Mouse (Mus musculus) lung, adult 2 months (tissue): ENCODE results near the gene Lypd3. TPM values are rescaled to one million over a fixed set of nuclear protein-coding genes. Genes with fewer than 3 reads are reported as not detected.
"Not testable (repeated sequence)": the region's sequence is repeated elsewhere in the genome, so short reads cannot be mapped to it uniquely, and the experiment has no call there.

ENCODE experiments used
- DNase-seq: peaks from one replicate; pipeline ENCODE4 v3.0.0; 2022
- H3K4me1 ChIP-seq: fragments of 200-500 bp; 2 replicates; pipeline ENCODE4 v1.6.1; 2011; ENCODE audit warnings: low read length; ENCODE audit not compliant: control insufficient read depth, insufficient read depth
- H3K4me3 ChIP-seq: fragments of 200-500 bp; replicated peaks from 2 replicates; pipeline ENCODE3; 2011; ENCODE audit warnings: low read depth, mild to moderate bottlenecking, control low read depth, low read length; ENCODE audit errors: extremely low read depth
- CTCF ChIP-seq: fragments of 200-500 bp; IDR thresholded peaks from 2 replicates; pipeline ENCODE4 v1.5.1; 2011; ENCODE audit warnings: mild to moderate bottlenecking, low read length, control low read depth; ENCODE audit not compliant: insufficient read depth
- POLR2A ChIP-seq: fragments of 200-500 bp; IDR thresholded peaks from 2 replicates; pipeline ENCODE4 v1.6.1; 2011; ENCODE audit warnings: low read depth, mild to moderate bottlenecking, control low read depth, low read length, borderline replicate concordance; ENCODE audit errors: extremely low read depth
- WGBS: fragments of 180-500 bp; shearing (Covaris S2); methylation state at CpG from one replicate; pipeline ENCODE4 v1.1.7; 2018; 5-methylcytosine and 5-hydroxymethylcytosine counted together
- polyA plus RNA-seq: library from polyadenylated mRNA; depleted of rRNA; stranded (reverse); fragments of >200 nt; gene quantifications from 2 replicates; pipeline ENCODE4 v1.2.3, GENCODE M21; 2012; rRNA removed

Lypd3 gene
- polyA plus RNA-seq, 1 experiment = 63.0 TPM

DNA sequence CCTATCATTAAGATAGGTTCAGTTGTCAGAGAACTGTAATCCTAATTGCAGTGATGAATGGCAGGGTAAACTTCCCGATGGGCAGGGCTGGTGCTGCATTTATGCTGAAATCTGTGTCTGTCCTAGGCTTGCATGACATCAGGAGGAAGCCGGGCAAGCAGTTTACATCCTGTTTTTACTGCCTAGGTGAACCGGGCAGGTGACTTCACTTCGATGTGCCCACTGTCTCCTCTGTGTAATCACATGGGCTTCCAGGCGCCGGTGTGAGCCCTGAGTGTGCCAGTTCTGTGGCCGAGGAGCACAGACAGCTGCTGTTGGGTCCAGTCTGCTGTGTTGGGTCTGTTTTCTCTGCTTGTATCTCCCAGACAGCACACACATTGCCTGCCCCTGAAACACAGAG lies 10.1 kb downstream of the Lypd3 start:
- TF ChIP-seq CTCF = no peak
- TF ChIP-seq POLR2A = no peak
- WGBS = 61% methylated on average over 7 of the region's 7 CpGs
- no peak overlapping the region for H3K4me3 ChIP-seq
- H3K4me1 ChIP-seq = no peaks in the 10 kb centered on the region
- no peak for DNase-seq

DNA sequence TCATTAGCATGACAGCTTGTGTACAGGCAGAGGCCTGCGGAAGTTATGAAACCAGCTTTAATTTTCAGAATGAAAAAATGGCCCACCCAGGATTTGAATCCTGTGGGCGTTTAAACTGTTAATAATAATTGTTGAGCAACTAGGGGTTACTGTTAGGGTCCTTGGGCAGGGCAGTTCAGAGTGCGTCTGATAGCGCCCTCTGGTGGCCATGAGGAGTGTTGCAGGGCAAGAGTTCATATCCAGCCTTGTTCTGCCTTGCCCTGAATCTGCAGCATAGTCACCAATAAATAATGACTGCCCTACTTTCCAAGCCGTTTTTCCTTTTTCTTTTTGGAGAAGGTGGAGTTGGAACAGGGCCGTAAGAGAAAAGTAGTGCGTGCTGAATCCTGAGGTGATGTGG lies 17.3 kb downstream of the Lypd3 start:
- peak; percentile 52 for DNase-seq
- WGBS = 14% methylated on average over 7 of the region's 7 CpGs
- peak; percentile 96 for TF ChIP-seq CTCF
- TF ChIP-seq POLR2A = no peak
- H3K4me3 ChIP-seq = no peak overlapping the region
- H3K4me1 ChIP-seq = no peaks in the 10 kb centered on the region

DNA sequence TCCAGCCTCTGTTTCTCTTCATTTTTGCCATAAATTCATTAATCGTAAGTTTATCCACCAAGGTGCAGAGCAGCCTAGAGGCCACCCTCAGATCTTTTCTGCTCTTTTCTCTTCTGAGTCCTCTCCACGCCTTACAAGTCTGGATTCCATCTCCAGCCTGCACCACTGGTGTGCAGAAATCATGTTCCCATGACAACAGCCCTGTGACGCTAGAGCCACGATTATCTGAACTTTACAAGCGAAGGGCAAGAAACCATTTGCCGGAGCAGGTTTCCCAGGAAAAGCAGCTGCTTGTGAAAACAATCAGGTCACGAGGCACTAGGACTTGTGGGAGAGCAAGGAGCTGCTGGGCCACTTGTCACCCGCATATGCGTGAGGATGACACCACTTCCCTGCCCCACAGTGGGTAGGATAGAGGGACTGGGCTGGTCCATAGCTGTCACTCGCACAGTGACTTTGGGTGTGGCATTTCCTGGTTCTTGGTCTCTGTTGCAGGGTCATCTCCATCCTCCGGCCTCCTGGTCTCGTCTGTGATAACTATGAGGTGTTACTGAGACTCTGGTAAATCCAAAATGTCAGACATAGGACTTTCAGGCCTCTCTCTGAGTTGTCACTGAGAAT lies 23.5 kb downstream of the Lypd3 start:
- no peaks in the 10 kb centered on the region for H3K4me1 ChIP-seq
- no peak for DNase-seq
- WGBS = 38% methylated on average over 12 of the region's 12 CpGs
- no peak for TF ChIP-seq CTCF
- no peak for TF ChIP-seq POLR2A
- no peak overlapping the region for H3K4me3 ChIP-seq

DNA sequence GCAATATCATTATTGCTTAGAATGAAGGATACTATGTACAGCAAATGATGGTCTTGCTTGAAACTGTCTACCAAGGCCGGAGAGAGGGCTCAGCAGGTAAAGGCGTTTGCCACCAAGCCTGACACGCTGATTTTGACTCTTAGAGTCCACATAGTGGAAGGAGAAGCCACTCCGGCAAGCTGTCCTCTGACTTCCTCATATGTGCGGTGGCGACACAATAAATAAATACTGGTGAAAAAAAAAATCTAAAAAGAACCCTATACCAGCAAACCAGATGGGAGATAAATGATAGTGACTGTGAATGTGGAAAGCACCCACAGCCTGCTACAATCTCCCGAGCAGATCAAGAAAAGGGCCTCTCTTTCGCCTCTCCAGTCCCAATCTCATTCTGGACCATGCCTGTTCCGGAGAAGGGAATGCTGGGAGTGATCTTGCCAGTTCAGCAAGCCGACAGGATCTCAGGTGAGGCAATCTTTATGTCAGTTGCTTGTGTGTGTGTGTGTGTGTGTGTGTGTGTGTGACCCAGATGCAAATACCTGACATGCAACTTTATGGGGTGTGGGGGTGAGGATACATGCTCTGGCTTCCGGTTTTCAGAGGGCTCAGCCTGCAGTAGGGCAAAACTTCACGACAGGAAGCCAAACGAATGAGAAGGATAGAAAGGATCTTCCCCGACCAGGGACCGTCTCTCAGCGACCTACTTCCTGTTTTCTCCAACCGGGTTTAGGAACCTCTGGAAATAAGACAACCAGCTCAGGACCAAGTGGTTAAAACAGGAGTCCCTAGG lies 25.0 kb downstream of the Lypd3 start:
- TF ChIP-seq CTCF (no peak), POLR2A (no peak)
- Histone ChIP-seq H3K4me3 (no peak overlapping the region), H3K4me1 (no peaks in the 10 kb centered on the region)
- DNase-seq = no peak
- WGBS = 43% methylated on average over 17 of the region's 17 CpGs

DNA sequence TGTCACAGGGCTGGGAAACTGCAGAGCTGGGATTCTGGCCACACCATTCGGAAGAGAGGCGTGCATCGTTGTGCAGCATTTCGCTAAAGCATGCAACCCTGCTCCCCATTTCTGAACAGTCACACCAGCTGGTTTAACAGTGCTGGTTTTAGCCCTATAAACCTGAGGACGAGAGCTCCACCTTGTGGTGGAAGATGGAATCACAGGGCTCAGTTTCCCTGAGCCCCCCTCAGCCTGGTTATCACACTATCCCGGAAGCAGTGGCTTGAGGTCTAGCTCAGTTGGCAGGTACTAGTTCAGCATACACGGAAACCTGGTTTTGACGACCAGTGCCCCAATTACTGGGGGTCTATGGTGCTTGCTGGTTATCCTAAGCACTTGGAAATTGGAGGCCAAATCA lies 26.2 kb downstream of the Lypd3 start:
- 10% methylated on average over 8 of the region's 8 CpGs for WGBS
- DNase-seq = peak; percentile 59
- Histone ChIP-seq H3K4me1 (no peaks in the 10 kb centered on the region), H3K4me3 (no peak overlapping the region)
- TF ChIP-seq POLR2A (no peak), CTCF (peak; percentile 83)

DNA sequence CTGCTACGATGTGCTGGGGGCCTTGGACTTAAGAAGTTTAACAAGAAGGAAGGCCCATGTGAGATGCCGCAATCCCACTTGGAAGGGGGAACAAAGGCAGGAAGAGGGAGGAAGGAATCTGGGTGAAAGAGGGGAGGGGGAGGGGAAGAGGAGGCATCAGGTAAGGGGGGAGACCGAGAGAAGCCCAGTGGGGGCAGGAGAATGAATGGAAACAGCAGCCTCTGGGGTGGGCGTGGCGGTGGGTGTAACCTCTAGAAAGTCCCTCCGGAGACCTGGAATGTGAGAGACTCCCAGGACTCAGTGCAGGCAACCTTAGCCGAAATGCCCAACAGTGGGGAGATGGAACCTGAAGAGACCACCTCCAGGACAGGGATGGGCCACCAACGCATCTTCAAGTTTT lies 28.0 kb downstream of the Lypd3 start:
- 46% methylated on average over 8 of the region's 8 CpGs for WGBS
- DNase-seq = no peak
- no peak overlapping the region for H3K4me3 ChIP-seq
- no peak for TF ChIP-seq POLR2A
- H3K4me1 ChIP-seq = no peaks in the 10 kb centered on the region

DNA sequence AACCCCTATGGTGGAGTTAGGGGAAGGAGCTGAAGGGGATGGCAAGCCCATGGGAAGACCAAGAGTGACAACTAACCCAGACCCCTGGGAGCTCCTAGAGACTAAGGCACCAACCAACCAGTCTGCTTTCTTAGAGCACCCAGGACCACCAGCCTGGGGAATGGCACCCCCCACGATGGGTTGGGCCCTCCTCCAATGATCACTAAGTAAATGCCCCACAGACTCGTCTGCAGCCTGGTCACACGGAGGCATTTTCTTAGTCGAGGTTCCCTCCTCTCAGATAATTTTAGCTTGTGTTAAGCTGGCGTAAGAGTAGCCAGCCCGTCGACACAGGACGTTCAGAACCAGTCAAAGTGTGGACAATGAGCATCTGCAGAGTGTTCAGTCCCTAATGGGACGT lies 28.6 kb downstream of the Lypd3 start:
- no peak overlapping the region for H3K4me3 ChIP-seq
- TF ChIP-seq CTCF (no peak), POLR2A (no peak)
- H3K4me1 ChIP-seq = no peaks in the 10 kb centered on the region
- WGBS = 80% methylated on average over 9 of the region's 9 CpGs
- no peak for DNase-seq

DNA sequence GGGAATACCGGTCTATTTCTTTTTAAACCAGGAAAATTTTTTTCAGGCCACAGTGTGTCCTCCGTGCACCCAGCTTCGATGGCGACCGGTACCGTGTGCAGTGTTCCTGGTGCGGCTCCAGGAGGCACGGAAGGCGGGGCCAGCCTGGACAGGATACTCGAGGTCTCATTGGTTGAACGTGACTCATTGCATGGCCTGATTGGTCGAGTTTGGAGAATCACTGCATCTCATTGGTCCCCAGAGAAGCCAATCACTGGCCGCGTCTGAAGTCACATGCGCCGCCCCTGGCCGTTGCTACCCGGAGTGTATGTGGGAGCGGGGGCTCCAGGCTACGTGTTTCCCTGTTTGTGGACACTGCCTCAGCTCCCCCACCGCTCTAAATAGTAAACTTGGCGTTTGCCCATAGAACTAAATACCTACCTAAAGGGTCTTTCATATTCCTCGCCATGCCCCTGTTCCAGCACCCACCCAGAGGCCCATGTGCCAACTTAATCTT lies 35.6 kb downstream of the Lypd3 start:
- H3K4me3 ChIP-seq = no peak overlapping the region
- DNase-seq = no peak
- 87% methylated on average over 23 of the region's 23 CpGs for WGBS
- TF ChIP-seq POLR2A (no peak), CTCF (no peak)
- H3K4me1 ChIP-seq = no peaks in the 10 kb centered on the region

DNA sequence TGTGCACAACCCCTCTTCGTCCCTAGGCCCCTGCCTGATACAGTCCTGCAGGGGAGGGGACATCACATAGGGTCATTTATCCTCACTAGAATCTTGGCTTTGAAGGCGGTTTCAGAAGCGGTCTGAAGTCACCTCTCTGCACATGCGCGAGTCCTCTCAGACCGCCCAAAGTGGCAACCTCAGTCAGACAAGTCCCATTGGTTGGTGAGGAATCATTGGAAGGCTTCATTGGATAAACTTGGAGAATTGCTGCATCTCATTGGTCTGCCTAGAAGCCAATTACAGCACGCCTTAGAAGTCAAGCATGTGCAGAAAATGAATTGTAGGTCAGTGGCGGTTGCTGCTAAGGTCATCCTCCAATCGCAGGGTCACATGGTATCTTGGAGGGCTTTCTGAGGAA lies 40.2 kb downstream of the Lypd3 start, which contains the start of gene Tex101:
TSS of gene Tex101 (minus strand) at position 101 of the 400 bp plus-strand sequence.
- 84% methylated on average over 9 of the region's 9 CpGs for WGBS
- DNase-seq = no peak
- TF ChIP-seq POLR2A (no peak), CTCF (no peak)
- Histone ChIP-seq H3K4me3 (no peak within 1 kb of the TSS), H3K4me1 (no peaks in the 10 kb centered on the region)

DNA sequence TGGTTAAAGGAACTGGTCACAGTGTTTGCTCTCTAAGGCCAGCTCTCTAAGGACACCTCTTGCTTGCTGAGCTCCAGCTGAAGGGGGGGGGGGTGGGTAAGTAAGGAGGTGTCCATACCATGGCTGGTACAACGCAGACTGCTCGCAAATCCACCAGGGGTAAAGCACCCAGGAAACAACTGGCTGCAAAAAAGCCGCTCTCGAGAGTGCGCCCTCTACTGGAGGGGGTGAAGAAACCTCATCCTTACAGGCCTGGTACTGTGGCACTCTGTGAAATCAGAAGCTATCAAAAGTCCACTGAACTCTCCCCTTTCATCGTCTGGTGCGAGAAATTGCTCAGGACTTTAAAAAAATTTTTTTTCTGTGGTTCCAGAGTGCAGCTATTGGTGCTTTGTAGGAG lies 47.8 kb downstream of the Lypd3 start:
- 67% methylated on average over 7 of the region's 7 CpGs for WGBS
- H3K4me1 ChIP-seq, H3K4me3 ChIP-seq, DNase-seq: not testable (repeated sequence)

DNA sequence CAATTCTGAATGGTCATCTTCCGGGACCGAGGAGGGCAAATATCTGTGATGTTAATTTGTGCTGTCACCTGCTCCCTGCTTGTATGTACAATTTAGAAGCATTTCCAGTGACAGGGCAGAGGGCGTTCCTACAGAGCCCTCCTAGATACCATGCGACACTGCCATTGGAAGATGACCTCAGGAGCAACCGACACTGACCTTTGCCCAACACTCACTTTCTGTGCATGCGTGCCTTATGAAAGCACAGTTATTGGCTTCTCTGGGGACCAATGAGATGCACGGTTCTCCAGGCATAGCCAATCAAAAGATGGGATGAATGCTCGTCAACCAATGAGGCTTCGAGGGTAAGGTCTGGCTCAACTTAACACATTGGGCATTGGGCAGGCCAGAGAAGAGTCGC lies 51.2 kb downstream of the Lypd3 start:
- not testable (repeated sequence) for DNase-seq, H3K4me3 ChIP-seq, H3K4me1 ChIP-seq
- WGBS = 91% methylated on average over 10 of the region's 10 CpGs

Other genes starting within 250 kb of the Lypd3 start
- 35.8 and 58.4 TPM in 2 replicates for gene Smg9, start 236.9 kb upstream of the Lypd3 start, polyA plus RNA-seq
- 0.69 and 3.8 TPM in 2 replicates for gene Irgc1, start 184.3 kb upstream of the Lypd3 start, polyA plus RNA-seq
- gene Plaur, start 174.1 kb upstream of the Lypd3 start, polyA plus RNA-seq = 65.6 and 88.8 TPM in 2 replicates
- gene Cadm4, start 154.5 kb upstream of the Lypd3 start, polyA plus RNA-seq = 12.3 and 18.6 TPM in 2 replicates
- gene Zfp428, start 129.5 kb upstream of the Lypd3 start, polyA plus RNA-seq = 7.1 and 12.1 TPM in 2 replicates
- gene AC161166.1, start 124.1 kb upstream of the Lypd3 start, polyA plus RNA-seq = not detected in 2 replicates
- 14.7 and 16.5 TPM in 2 replicates for gene Irgq, start 105.9 kb upstream of the Lypd3 start, polyA plus RNA-seq
- 0.15 and 24.2 TPM in 2 replicates for gene Pinlyp, start 90.4 kb upstream of the Lypd3 start, polyA plus RNA-seq
- 36.9 and 40.5 TPM in 2 replicates for gene Xrcc1, start 90.3 kb upstream of the Lypd3 start, polyA plus RNA-seq
- gene Ethe1, start 49.0 kb upstream of the Lypd3 start, polyA plus RNA-seq = 20.2 and 24.5 TPM in 2 replicates
- gene Zfp575, start 48.9 kb upstream of the Lypd3 start, polyA plus RNA-seq = 0.16 and 0.27 TPM in 2 replicates
- gene Phldb3, start 25.8 kb upstream of the Lypd3 start, polyA plus RNA-seq = 3.6 and 5.9 TPM in 2 replicates
- 0.18 TPM in 1 of 2 replicates, not detected in the other for gene Tex101, start 40.1 kb downstream of the Lypd3 start, polyA plus RNA-seq
- not detected in 2 replicates for gene BC049730, start 72.7 kb downstream of the Lypd3 start, polyA plus RNA-seq
- gene Gm4763, start 90.4 kb downstream of the Lypd3 start, polyA plus RNA-seq = not detected in 2 replicates
- 2.8 and 5.2 TPM in 2 replicates for gene Cd177, start 123.8 kb downstream of the Lypd3 start, polyA plus RNA-seq
- 0.38 and 0.41 TPM in 2 replicates for gene Ceacam10, start 140.7 kb downstream of the Lypd3 start, polyA plus RNA-seq
- 2.2 and 2.4 TPM in 2 replicates for gene Gm9844, start 225.7 kb downstream of the Lypd3 start, polyA plus RNA-seq
- gene Lypd4, start 233.4 kb downstream of the Lypd3 start, polyA plus RNA-seq = not detected in 2 replicates
- gene Dmrtc2, start 233.5 kb downstream of the Lypd3 start, polyA plus RNA-seq = not detected in 2 replicates
- 429 and 452 TPM in 2 replicates for gene Rps19, start 247.8 kb downstream of the Lypd3 start, polyA plus RNA-seq